Mouse (Mus musculus): ENCODE results near the gene Esp24. TPM values are rescaled to one million over a fixed set of nuclear protein-coding genes. Genes with fewer than 3 reads are reported as not detected.
"Not testable (repeated sequence)": the region's sequence is repeated elsewhere in the genome, so short reads cannot be mapped to it uniquely, and the experiment has no call there.

Gene Esp24
- polyA plus RNA-seq (2015; fragmentation: Nextera tagmentation; extraction: Ambion mirVana) = not detected in 2 replicates

GRCm38 (mm10) chr17:39036395-39036794 is at the start of gene Esp24:
Gene Esp24 (plus strand): TSS chr17:39036695.
- not testable (repeated sequence) for H3K9ac ChIP-seq (ENCODE audit: low read depth, low read length); H3K4me2 ChIP-seq (ENCODE audit: low read depth, low read length); H3K4me3 ChIP-seq (ENCODE audit: low read depth, low read length); H3K4me1 ChIP-seq (ENCODE audit: control insufficient read depth, low read depth, low read length); H3K27me3 ChIP-seq (ENCODE audit: control insufficient read depth, insufficient read depth, low read depth, low read length); H3K36me3 ChIP-seq (ENCODE audit: control insufficient read depth, insufficient read depth); H3K9me3 ChIP-seq (replicated peaks; ENCODE audit: control insufficient read depth, low read length); H3K27ac ChIP-seq (ENCODE audit: low read length); ATAC-seq (ENCODE audit: low read depth)
- WGBS (ENCODE audit: insufficient replicate concordance) = 60% methylated on average over 3 of the region's 3 CpGs

- Histone ChIP-seq H3K9ac (ENCODE audit: low read depth, low read length) (no peak overlapping the region), H3K9me3 (replicated peaks; ENCODE audit: control insufficient read depth, low read length) (no peaks in the 10 kb centered on the region; the same call in 1 of the 2 replicates), H3K36me3 (ENCODE audit: control insufficient read depth, insufficient read depth) (no peaks in the 10 kb centered on the region), H3K4me3 (ENCODE audit: low read depth, low read length) (no peak overlapping the region), H3K27ac (ENCODE audit: low read length) (no peak overlapping the region), H3K4me1 (ENCODE audit: control insufficient read depth, low read depth, low read length) (no peaks in the 10 kb centered on the region), H3K4me2 (ENCODE audit: low read depth, low read length) (no peak overlapping the region), H3K27me3 (ENCODE audit: control insufficient read depth, insufficient read depth, low read depth, low read length) (no peaks in the 10 kb centered on the region)
- no peak for ATAC-seq (ENCODE audit: low read depth)
- WGBS (ENCODE audit: insufficient replicate concordance) = 77% methylated on average over 1 of the region's 1 CpGs
Observed at GRCm38 (mm10) chr17:39009846-39010245, 26.6 kb upstream of the Esp24 start.

- Histone ChIP-seq H3K4me3 (ENCODE audit: low read depth, low read length) (peak overlapping the region; percentile 27; the same call in 1 of the 2 replicates), H3K4me1 (ENCODE audit: control insufficient read depth, low read depth, low read length) (no peaks in the 10 kb centered on the region), H3K9me3 (replicated peaks; ENCODE audit: control insufficient read depth, low read length) (no peaks in the 10 kb centered on the region; the same call in 1 of the 2 replicates), H3K9ac (ENCODE audit: low read depth, low read length) (no peak overlapping the region), H3K27me3 (ENCODE audit: control insufficient read depth, insufficient read depth, low read depth, low read length) (no peaks in the 10 kb centered on the region), H3K36me3 (ENCODE audit: control insufficient read depth, insufficient read depth) (no peaks in the 10 kb centered on the region), H3K4me2 (ENCODE audit: low read depth, low read length) (peak overlapping the region; percentile 30), H3K27ac (ENCODE audit: low read length) (no peak overlapping the region)
- WGBS (ENCODE audit: insufficient replicate concordance) = 32% methylated on average over 30 of the region's 30 CpGs
- no peak for ATAC-seq (ENCODE audit: low read depth)
Observed at GRCm38 (mm10) chr17:39010675-39011638, 25.5 kb upstream of the Esp24 start.

GRCm38 (mm10) chr17:39017184-39017583 is 19.3 kb upstream of the Esp24 start:
- Histone ChIP-seq H3K9me3 (replicated peaks; ENCODE audit: control insufficient read depth, low read length) (no peaks in the 10 kb centered on the region), H3K36me3 (ENCODE audit: control insufficient read depth, insufficient read depth) (no peaks in the 10 kb centered on the region), H3K27ac (ENCODE audit: low read length) (no peak overlapping the region), H3K4me2 (ENCODE audit: low read depth, low read length) (no peak overlapping the region), H3K4me3 (ENCODE audit: low read depth, low read length) (no peak overlapping the region), H3K4me1 (ENCODE audit: control insufficient read depth, low read depth, low read length) (no peaks in the 10 kb centered on the region), H3K9ac (ENCODE audit: low read depth, low read length) (no peak overlapping the region), H3K27me3 (ENCODE audit: control insufficient read depth, insufficient read depth, low read depth, low read length) (no peaks in the 10 kb centered on the region)
- ATAC-seq (ENCODE audit: low read depth) = no peak
- WGBS (ENCODE audit: insufficient replicate concordance) = 55% methylated on average over 14 of the region's 14 CpGs

- H3K4me1 ChIP-seq (ENCODE audit: control insufficient read depth, low read depth, low read length) = no peaks in the 10 kb centered on the region
- no peak within 1 kb of the TSS for H3K4me2 ChIP-seq (ENCODE audit: low read depth, low read length)
Observed at GRCm38 (mm10) chr17:39043241-39043640, 6.7 kb downstream of the Esp24 start, which contains the start of gene Gm21903. Gene Gm21903 (minus strand): TSS chr17:39043341.

GRCm38 (mm10) chr17:39063641-39064040 is 27.1 kb downstream of the Esp24 start:
- no peaks in the 10 kb centered on the region for H3K27me3 ChIP-seq (ENCODE audit: control insufficient read depth, insufficient read depth, low read depth, low read length)
- no peaks in the 10 kb centered on the region for H3K36me3 ChIP-seq (ENCODE audit: control insufficient read depth, insufficient read depth)
- no peak for ATAC-seq (ENCODE audit: low read depth)
- H3K4me1 ChIP-seq (ENCODE audit: control insufficient read depth, low read depth, low read length) = no peaks in the 10 kb centered on the region
- H3K9me3 ChIP-seq (replicated peaks; ENCODE audit: control insufficient read depth, low read length) = no peaks in the 10 kb centered on the region
- no peak overlapping the region for H3K27ac ChIP-seq (ENCODE audit: low read length)
- H3K4me2 ChIP-seq (ENCODE audit: low read depth, low read length) = no peak overlapping the region
- no peak overlapping the region for H3K9ac ChIP-seq (ENCODE audit: low read depth, low read length)
- no peak overlapping the region for H3K4me3 ChIP-seq (ENCODE audit: low read depth, low read length)

More at GRCm38 (mm10) chr17:39043241-39043640, 6.7 kb downstream of the Esp24 start, which contains the start of gene Gm21903:
- no peaks in the 10 kb centered on the region for H3K36me3 ChIP-seq (ENCODE audit: control insufficient read depth, insufficient read depth)
- no peak within 1 kb of the TSS for H3K9ac ChIP-seq (ENCODE audit: low read depth, low read length)
- H3K27me3 ChIP-seq (ENCODE audit: control insufficient read depth, insufficient read depth, low read depth, low read length) = no peaks in the 10 kb centered on the region
- no peak for ATAC-seq (ENCODE audit: low read depth)
- H3K27ac ChIP-seq (ENCODE audit: low read length) = no peak within 1 kb of the TSS
- H3K9me3 ChIP-seq (replicated peaks; ENCODE audit: control insufficient read depth, low read length) = no peaks in the 10 kb centered on the region
- no peak within 1 kb of the TSS for H3K4me3 ChIP-seq (ENCODE audit: low read depth, low read length)

GRCm38 (mm10) chr17:39076937-39077336 is 40.4 kb downstream of the Esp24 start, which contains the start of gene Esp23:
Gene Esp23 (minus strand): TSS chr17:39077037.
- no peak for ATAC-seq (ENCODE audit: low read depth)
- Histone ChIP-seq H3K9ac (ENCODE audit: low read depth, low read length) (no peak within 1 kb of the TSS), H3K4me3 (ENCODE audit: low read depth, low read length) (no peak within 1 kb of the TSS), H3K27ac (ENCODE audit: low read length) (no peak within 1 kb of the TSS), H3K36me3 (ENCODE audit: control insufficient read depth, insufficient read depth) (no peaks in the 10 kb centered on the region), H3K27me3 (ENCODE audit: control insufficient read depth, insufficient read depth, low read depth, low read length) (no peaks in the 10 kb centered on the region), H3K9me3 (replicated peaks; ENCODE audit: control insufficient read depth, low read length) (no peaks in the 10 kb centered on the region), H3K4me1 (ENCODE audit: control insufficient read depth, low read depth, low read length) (no peaks in the 10 kb centered on the region), H3K4me2 (ENCODE audit: low read depth, low read length) (no peak within 1 kb of the TSS)
- 38% methylated on average over 1 of the region's 1 CpGs for WGBS (ENCODE audit: insufficient replicate concordance)

All from liver, embryonic 16.5 days (tissue).